Mouse (Mus musculus): ENCODE data around the gene Trpm2. TPM values are rescaled to one million over a fixed set of nuclear protein-coding genes. Genes with fewer than 3 reads are reported as not detected.

The Trpm2 gene
- polyA plus RNA-seq, 1 experiment from 2014 or later, result 0.19 TPM

DNA sequence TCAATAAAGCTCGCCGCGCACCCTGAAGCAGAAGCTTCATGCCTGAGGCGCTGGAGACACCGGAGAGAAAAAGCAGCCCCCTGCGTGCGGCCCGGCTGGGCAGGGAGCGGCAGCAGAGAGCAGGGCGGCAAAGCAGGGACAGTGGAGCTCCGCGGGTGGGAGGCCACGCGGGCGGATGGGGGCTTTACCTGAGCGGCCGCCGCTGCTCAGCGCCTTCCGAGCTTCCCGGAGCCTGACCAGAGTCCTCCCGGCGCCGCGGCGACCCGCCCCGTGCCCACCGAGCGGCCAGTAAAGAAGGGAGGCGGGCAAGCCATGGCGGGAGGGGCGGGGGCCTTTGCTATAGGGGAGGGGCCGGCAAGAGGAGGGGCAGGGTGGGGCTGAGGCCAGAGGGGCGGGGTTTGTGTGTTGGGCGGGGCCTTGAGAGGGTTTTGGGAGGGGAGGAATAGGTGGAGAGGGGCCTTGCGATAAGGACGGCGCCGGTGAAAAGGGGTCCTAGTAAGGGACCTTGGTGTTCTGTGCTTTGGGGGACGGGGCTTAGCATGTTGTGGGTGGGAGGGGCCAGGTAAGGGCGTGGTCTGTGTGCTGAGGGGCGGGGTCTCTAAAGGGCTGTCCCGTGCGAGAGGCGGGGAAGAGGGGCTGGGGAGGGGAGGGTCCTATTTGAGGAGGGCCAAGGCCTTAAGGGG lies 68.0 kb downstream of the Trpm2 start, which contains the start of gene Lrrc3:
Gene Lrrc3 (minus strand): TSS at position 326 of the 683 bp plus-strand sequence.
- Histone ChIP-seq H3K4me1 (replicated peaks) (peaks cover 13% of the 10 kb centered on the region), H3K9me3 (replicated peaks) (peaks cover 4% of the 10 kb centered on the region; the same call in 1 of the 2 replicates), H3K4me3 (peak within 1 kb of the TSS; percentile 64), H3K9ac (peak within 1 kb of the TSS; percentile 58), H3K36me3 (no peaks in the 10 kb centered on the region), H3K4me2 (peak within 1 kb of the TSS; percentile 69), H3K27ac (ENCODE audit: poor library complexity, severe bottlenecking) (no peak within 1 kb of the TSS), H3K27me3 (replicated peaks) (peaks cover 23% of the 10 kb centered on the region)
- 2% methylated on average over 44 of the region's 46 CpGs for WGBS
- ATAC-seq (ENCODE audit: insufficient number of reproducible peaks, low FRiP score), result peak; percentile 84

DNA sequence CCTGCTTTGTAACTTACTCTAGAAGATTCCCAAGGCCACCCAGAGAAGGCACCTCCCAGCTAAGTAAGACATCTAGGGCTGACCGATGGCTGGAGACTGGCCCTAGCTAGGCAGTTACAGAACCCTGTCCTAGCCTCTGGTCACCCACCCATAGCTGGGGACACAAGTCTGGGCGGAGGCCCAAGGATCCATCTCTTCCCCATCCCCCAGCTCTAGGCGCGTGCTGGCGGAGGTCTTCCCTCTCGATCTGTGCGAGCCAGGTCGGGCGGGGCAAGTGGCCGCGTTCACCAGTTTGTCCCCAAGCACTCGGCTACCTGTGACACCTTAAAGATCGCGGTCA lies 68.5 kb downstream of the Trpm2 start:
- Histone ChIP-seq H3K4me3 (peak overlapping the region; percentile 64), H3K27me3 (replicated peaks) (peaks cover 23% of the 10 kb centered on the region), H3K4me1 (replicated peaks) (peaks cover 13% of the 10 kb centered on the region), H3K36me3 (no peaks in the 10 kb centered on the region), H3K4me2 (peak overlapping the region; percentile 69), H3K9me3 (replicated peaks) (peaks cover 4% of the 10 kb centered on the region; the same call in 1 of the 2 replicates), H3K9ac (peak overlapping the region; percentile 58), H3K27ac (ENCODE audit: poor library complexity, severe bottlenecking) (no peak overlapping the region)
- ATAC-seq (ENCODE audit: insufficient number of reproducible peaks, low FRiP score), result peak; percentile 7; the same call in 1 of the 2 replicates
- 3% methylated on average over 14 of the region's 14 CpGs for WGBS

DNA sequence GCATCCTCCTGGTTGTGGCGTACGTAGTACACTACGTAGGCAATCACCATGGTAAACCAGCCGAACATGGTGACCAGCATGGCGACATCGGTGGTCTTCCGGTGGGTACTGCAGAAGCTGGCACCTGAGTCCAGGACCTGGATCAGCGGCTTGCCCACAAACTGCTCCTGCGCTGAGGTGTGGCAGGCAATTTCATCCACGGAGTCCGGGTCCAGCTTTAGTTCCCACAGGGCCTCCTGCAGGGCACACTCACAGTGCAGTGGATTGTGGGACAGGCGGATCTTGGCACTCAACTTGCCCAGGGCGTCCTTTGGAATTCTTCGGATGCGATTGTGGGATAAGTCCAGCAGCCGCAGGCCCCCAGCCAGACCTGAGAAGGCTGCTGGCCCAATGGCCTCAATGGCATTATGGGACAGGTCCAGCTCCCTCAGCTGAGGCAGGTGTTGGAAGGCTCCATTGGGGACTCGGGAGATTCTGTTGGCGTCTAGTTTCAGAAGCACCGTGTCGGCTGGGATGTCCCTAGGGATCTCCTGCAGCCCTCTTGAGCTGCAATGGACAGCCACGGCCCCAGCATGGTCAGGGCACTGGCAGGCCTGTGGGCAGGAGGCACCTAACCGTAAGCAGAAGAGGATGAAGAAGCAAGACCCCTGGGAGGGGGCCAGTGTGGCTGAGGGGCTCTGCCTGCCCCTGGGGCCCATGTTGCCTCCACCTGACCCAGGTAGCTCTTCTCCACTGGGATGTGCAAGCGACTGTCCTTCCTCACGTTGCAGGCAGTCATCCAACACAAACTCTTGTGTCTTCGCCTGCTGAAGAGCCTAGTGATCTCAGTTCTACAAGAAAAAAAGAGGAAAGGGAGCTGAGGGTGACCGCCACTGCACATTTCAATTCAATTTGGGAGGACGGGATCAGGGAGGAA lies 69.2 kb downstream of the Trpm2 start:
- H3K4me1 ChIP-seq (replicated peaks), result peaks cover 15% of the 10 kb centered on the region
- no peak overlapping the region for H3K27ac ChIP-seq (ENCODE audit: poor library complexity, severe bottlenecking)
- peaks cover 23% of the 10 kb centered on the region for H3K27me3 ChIP-seq (replicated peaks)
- H3K9ac ChIP-seq, result no peak overlapping the region
- no peaks in the 10 kb centered on the region for H3K36me3 ChIP-seq
- WGBS, result 84% methylated on average over 27 of the region's 27 CpGs
- peaks cover 4% of the 10 kb centered on the region; the same call in 1 of the 2 replicates for H3K9me3 ChIP-seq (replicated peaks)
- no peak for ATAC-seq (ENCODE audit: insufficient number of reproducible peaks, low FRiP score)
- H3K4me3 ChIP-seq, result peak overlapping the region; percentile 64; the same call in 1 of the 2 replicates
- H3K4me2 ChIP-seq, result peak overlapping the region; percentile 69

- Histone ChIP-seq H3K4me1 (replicated peaks) (peaks cover 26% of the 10 kb centered on the region), H3K27me3 (replicated peaks) (peaks cover 23% of the 10 kb centered on the region), H3K9ac (no peak overlapping the region), H3K27ac (ENCODE audit: poor library complexity, severe bottlenecking) (no peak overlapping the region), H3K4me2 (no peak overlapping the region), H3K9me3 (replicated peaks) (peaks cover under 1% of the 10 kb centered on the region; the same call in 1 of the 2 replicates), H3K4me3 (no peak overlapping the region), H3K36me3 (no peaks in the 10 kb centered on the region)
- ATAC-seq (ENCODE audit: insufficient number of reproducible peaks, low FRiP score), result no peak
- WGBS, result 73% methylated on average over 7 of the region's 7 CpGs
Measured at GRCm38 (mm10) chr10:77900126-77900525, 70.2 kb downstream of the Trpm2 start.

DNA sequence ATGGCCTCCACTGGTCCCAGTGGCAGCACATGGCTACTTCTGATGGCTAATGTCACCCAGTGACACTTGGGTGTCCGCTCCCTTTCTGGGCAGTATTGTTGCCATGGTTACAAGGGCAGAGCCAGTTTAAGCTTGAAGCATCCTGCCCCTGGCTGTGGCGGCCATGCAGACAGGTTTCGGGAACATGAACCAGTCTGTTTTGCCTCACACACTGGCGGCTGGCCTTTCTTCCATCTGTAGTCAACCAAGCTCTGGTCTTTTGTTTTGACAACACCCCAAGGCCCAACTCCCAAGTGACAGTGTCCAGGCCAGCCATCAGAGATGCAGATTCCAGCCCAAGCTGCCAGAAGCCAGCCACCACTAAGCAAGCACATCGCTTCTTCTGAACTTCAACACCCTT lies 74.8 kb downstream of the Trpm2 start:
- Histone ChIP-seq H3K9ac (no peak overlapping the region), H3K36me3 (no peaks in the 10 kb centered on the region), H3K27ac (ENCODE audit: poor library complexity, severe bottlenecking) (no peak overlapping the region), H3K4me2 (no peak overlapping the region), H3K27me3 (replicated peaks) (peaks cover 10% of the 10 kb centered on the region), H3K4me1 (replicated peaks) (peaks cover 12% of the 10 kb centered on the region), H3K9me3 (replicated peaks) (no peaks in the 10 kb centered on the region), H3K4me3 (no peak overlapping the region)
- 34% methylated on average over 5 of the region's 5 CpGs for WGBS
- 0 out of 2 replicates have a peak, but pooled peaks have one; percentile 12 for ATAC-seq (ENCODE audit: insufficient number of reproducible peaks, low FRiP score)

GRCm38 (mm10) chr10:77890987-77891565 lies 79.3 kb downstream of the Trpm2 start:
- Histone ChIP-seq H3K9me3 (replicated peaks) (peaks cover 5% of the 10 kb centered on the region; the same call in 1 of the 2 replicates), H3K36me3 (no peaks in the 10 kb centered on the region), H3K27ac (ENCODE audit: poor library complexity, severe bottlenecking) (no peak overlapping the region), H3K4me3 (no peak overlapping the region), H3K27me3 (replicated peaks) (peaks cover 7% of the 10 kb centered on the region), H3K4me2 (no peak overlapping the region), H3K4me1 (replicated peaks) (peaks cover 10% of the 10 kb centered on the region), H3K9ac (no peak overlapping the region)
- no peak for ATAC-seq (ENCODE audit: insufficient number of reproducible peaks, low FRiP score)
- 79% methylated on average over 8 of the region's 8 CpGs for WGBS

GRCm38 (mm10) chr10:77886007-77886747 lies 84.2 kb downstream of the Trpm2 start:
- H3K9ac ChIP-seq, result no peak overlapping the region
- H3K9me3 ChIP-seq (replicated peaks), result peaks cover 5% of the 10 kb centered on the region; the same call in 1 of the 2 replicates
- 46% methylated on average over 12 of the region's 12 CpGs for WGBS
- H3K4me2 ChIP-seq, result no peak overlapping the region
- no peaks in the 10 kb centered on the region for H3K4me1 ChIP-seq (replicated peaks)
- no peak overlapping the region for H3K27ac ChIP-seq (ENCODE audit: poor library complexity, severe bottlenecking)
- no peaks in the 10 kb centered on the region for H3K36me3 ChIP-seq
- peaks cover 12% of the 10 kb centered on the region for H3K27me3 ChIP-seq (replicated peaks)
- no peak for ATAC-seq (ENCODE audit: insufficient number of reproducible peaks, low FRiP score)
- H3K4me3 ChIP-seq, result no peak overlapping the region

DNA sequence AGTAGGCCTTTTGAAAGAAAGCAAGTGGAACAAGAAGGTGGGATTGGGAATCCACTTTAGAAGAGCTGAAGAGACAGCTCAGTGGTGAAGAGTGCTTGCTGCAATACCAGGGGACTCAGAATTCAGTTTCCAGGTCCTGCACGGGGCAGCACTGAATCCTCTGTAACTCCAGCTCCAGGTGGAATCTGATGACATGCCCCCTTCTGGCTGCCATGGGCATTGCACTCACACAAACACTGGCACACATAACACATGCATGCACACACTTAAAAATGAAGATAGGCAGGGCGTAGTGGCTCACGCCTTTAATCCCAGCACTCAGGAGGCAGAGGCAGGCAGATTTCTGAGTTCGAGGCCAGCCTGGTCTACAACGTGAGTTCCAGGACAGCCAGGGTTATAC lies 87.8 kb downstream of the Trpm2 start:
- no peak for ATAC-seq (ENCODE audit: insufficient number of reproducible peaks, low FRiP score)
- Histone ChIP-seq H3K4me1 (replicated peaks) (no peaks in the 10 kb centered on the region), H3K27ac (ENCODE audit: poor library complexity, severe bottlenecking) (no peak overlapping the region), H3K36me3 (no peaks in the 10 kb centered on the region), H3K4me3 (no peak overlapping the region), H3K9me3 (replicated peaks) (no peaks in the 10 kb centered on the region; the same call in 1 of the 2 replicates), H3K9ac (no peak overlapping the region), H3K27me3 (replicated peaks) (peaks cover 12% of the 10 kb centered on the region), H3K4me2 (no peak overlapping the region)
- WGBS, result 88% methylated on average over 5 of the region's 5 CpGs

GRCm38 (mm10) chr10:77880305-77880704 lies 90.1 kb downstream of the Trpm2 start:
- 60% methylated on average over 3 of the region's 3 CpGs for WGBS
- Histone ChIP-seq H3K27me3 (replicated peaks) (no peaks in the 10 kb centered on the region), H3K27ac (ENCODE audit: poor library complexity, severe bottlenecking) (no peak overlapping the region), H3K4me2 (no peak overlapping the region), H3K36me3 (no peaks in the 10 kb centered on the region), H3K9ac (no peak overlapping the region), H3K9me3 (replicated peaks) (no peaks in the 10 kb centered on the region; the same call in 1 of the 2 replicates), H3K4me3 (no peak overlapping the region), H3K4me1 (replicated peaks) (no peaks in the 10 kb centered on the region)
- no peak for ATAC-seq (ENCODE audit: insufficient number of reproducible peaks, low FRiP score)

DNA sequence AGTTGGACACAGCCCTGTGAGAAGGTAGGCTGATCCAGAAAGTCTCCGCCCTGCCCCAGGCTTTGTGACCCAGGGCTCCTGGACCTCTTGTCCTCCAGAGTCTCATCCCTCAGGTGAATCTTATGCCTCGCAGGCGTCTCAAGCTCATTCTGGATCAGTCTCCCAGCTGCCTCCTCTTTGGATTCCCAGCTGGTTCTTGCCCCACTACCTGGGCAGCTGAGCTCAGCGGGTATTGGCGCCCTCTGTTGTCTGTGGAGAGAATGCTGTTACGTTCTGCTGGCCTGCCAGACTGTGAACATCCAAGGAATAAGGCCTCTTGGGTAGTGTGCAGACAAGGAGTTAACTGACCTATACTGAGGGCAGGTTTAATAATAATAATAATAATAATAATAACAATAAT lies 91.4 kb downstream of the Trpm2 start:
- ATAC-seq (ENCODE audit: insufficient number of reproducible peaks, low FRiP score), result no peak
- H3K9me3 ChIP-seq (replicated peaks), result no peaks in the 10 kb centered on the region; the same call in 1 of the 2 replicates
- 52% methylated on average over 6 of the region's 6 CpGs for whole genome bisulfite sequencing
- no peak overlapping the region for H3K27ac ChIP-seq (ENCODE audit: poor library complexity, severe bottlenecking)
- no peaks in the 10 kb centered on the region for H3K4me1 ChIP-seq (replicated peaks)
- no peak overlapping the region for H3K4me3 ChIP-seq
- no peak overlapping the region for H3K9ac ChIP-seq
- H3K27me3 ChIP-seq (replicated peaks), result no peaks in the 10 kb centered on the region
- no peak overlapping the region for H3K4me2 ChIP-seq
- H3K36me3 ChIP-seq, result no peaks in the 10 kb centered on the region
